In the genomic region with DNA sequence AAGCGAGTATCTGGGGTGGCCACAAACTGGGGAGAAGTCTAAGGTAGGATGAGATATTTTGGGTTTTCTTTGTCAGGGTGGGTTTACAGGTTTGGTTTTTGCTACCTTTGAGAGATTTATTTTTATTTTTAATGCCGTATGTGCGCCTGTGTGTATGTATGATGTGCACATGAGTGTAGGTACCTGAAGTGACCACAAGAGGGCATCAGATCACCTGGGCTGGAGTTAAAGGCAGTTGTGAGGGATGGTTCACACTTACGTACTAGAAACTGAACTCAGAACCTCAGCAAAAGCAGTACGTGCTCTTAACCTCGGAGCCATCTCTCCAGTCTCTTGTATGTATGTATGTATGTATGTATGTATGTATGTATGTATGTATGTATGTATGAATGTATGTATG, we compare ENCODE assay signal across 26 mouse cellular contexts. TPM values are rescaled to one million over a fixed set of nuclear protein-coding genes. Genes with fewer than 3 reads are reported as not detected.
A peak's percentile ranks its signal among the peaks of the same experiment; 100 is the strongest.
DNase-seq lines count a peak whose midpoint lies in the region; ATAC-seq and TF ChIP-seq lines count a peak whose summit lies in the region.
"Had no signal": no experiment of that assay in that cellular context is flagged by ENCODE, and none has a peak within 500 bp of the region (broad histone marks: within the 10 kb centered on the region; RNA-seq: fewer than 3 reads in every experiment).

No protein-coding gene starts in this region.

- peak; percentile 50 for TF ChIP-seq CTCF in intestine, postnatal 0 days (IDR thresholded peaks at IDR 0.05; ENCODE audit: low read depth)
- peak; percentile 53 for TF ChIP-seq CTCF in lung, embryonic 14.5 days (IDR thresholded peaks at IDR 0.05; ENCODE audit: low read depth)
- peak; percentile 56 for TF ChIP-seq CTCF in Patski (IDR thresholded peaks at IDR 0.05)
- 0 out of 2 replicates have a peak, but pooled peaks have one; percentile 12 for TF ChIP-seq CTCF in embryonic fibroblast, embryonic 13.5 days (IDR thresholded peaks at IDR 0.05; ENCODE audit: borderline replicate concordance, insufficient read depth, low read length)

- no peak for TF ChIP-seq POLR2A in embryonic fibroblast, embryonic 13.5 days (IDR thresholded peaks at IDR 0.05; ENCODE audit: low read depth, low read length)

- 97% methylated on average over 6 of the region's 6 CpGs for WGBS in intestine, postnatal 0 days
- WGBS in intestine, embryonic 16.5 days = 97% methylated on average over 6 of the region's 6 CpGs
- 97% methylated on average over 6 of the region's 6 CpGs for WGBS in lung, embryonic 14.5 days

- CTCF ChIA-PET in Patski (lab: Charles Lee) = no interaction called here

- H3K27ac ChIP-seq in intestine, postnatal 0 days (ENCODE audit: low read depth, low read length) = no peak overlapping the region
- no peak overlapping the region for H3K27ac ChIP-seq in intestine, embryonic 16.5 days (ENCODE audit: low read length)
- H3K27ac ChIP-seq in lung, embryonic 14.5 days (ENCODE audit: low read depth) = no peak overlapping the region
- no peak overlapping the region for H3K27ac ChIP-seq in embryonic fibroblast, embryonic 13.5 days (ENCODE audit: insufficient read depth, low read length)
- H3K27ac ChIP-seq: embryonic facial prominence, embryonic 13.5 days; hindbrain, embryonic 12.5 days; kidney, embryonic 15.5 days; limb, embryonic 15.5 days; midbrain, embryonic 15.5 days; stomach, embryonic 15.5 days had no signal

- no peak overlapping the region for H3K4me3 ChIP-seq in intestine, postnatal 0 days (ENCODE audit: low read depth, low read length)
- no peak overlapping the region for H3K4me3 ChIP-seq in intestine, embryonic 16.5 days (ENCODE audit: low read length)
- H3K4me3 ChIP-seq in lung, embryonic 14.5 days (ENCODE audit: low read depth, low read length) = no peak overlapping the region
- H3K4me3 ChIP-seq in embryonic fibroblast, embryonic 13.5 days (ENCODE audit: insufficient read depth, low read length) = no peak overlapping the region
- H3K4me3 ChIP-seq: embryonic facial prominence, embryonic 13.5 days; hindbrain, embryonic 12.5 days; kidney, embryonic 15.5 days; limb, embryonic 15.5 days; midbrain, embryonic 15.5 days; stomach, embryonic 15.5 days had no signal

- peaks cover 59% of the 10 kb centered on the region for H3K36me3 ChIP-seq in intestine, postnatal 0 days (ENCODE audit: control insufficient read depth, insufficient read depth)
- H3K36me3 ChIP-seq in intestine, embryonic 16.5 days (ENCODE audit: control insufficient read depth, insufficient read depth, low read length) = peaks cover 32% of the 10 kb centered on the region
- H3K36me3 ChIP-seq in lung, embryonic 14.5 days (ENCODE audit: insufficient read depth) = peaks cover 56% of the 10 kb centered on the region
- H3K36me3 ChIP-seq: midbrain, embryonic 15.5 days had no signal

- no peak for ATAC-seq in intestine, postnatal 0 days
- ATAC-seq in intestine, embryonic 16.5 days = no peak
- no peak for ATAC-seq in lung, embryonic 14.5 days (ENCODE audit: insufficient read depth)
- no peak for ATAC-seq in Patski
- ATAC-seq in erythroblast, adult 5-6 weeks (replicated peaks; ENCODE audit: low FRiP score, poor library complexity, severe bottlenecking) = no peak
- ATAC-seq: forebrain, embryonic 14.5 days; midbrain, embryonic 15.5 days had no signal

- no peak overlapping the region for H3K9ac ChIP-seq in intestine, postnatal 0 days (ENCODE audit: low read depth, low read length)
- H3K9ac ChIP-seq in intestine, embryonic 16.5 days (ENCODE audit: low read depth, low read length) = no peak overlapping the region
- no peak overlapping the region for H3K9ac ChIP-seq in lung, embryonic 14.5 days
- H3K9ac ChIP-seq: embryonic facial prominence, embryonic 13.5 days; hindbrain, embryonic 12.5 days; kidney, embryonic 15.5 days; limb, embryonic 15.5 days; midbrain, embryonic 15.5 days; stomach, embryonic 15.5 days had no signal

- DNase-seq in lung, embryonic 14.5 days = no peak
- DNase-seq in lung, postnatal 14 days = no peak
- no peak for DNase-seq in Patski (ENCODE audit: low read depth, low spot score)
- no peak for DNase-seq in thymus, postnatal 25 days
- DNase-seq: adrenal gland, adult 8-10 months; B cell, adult 2 months; cerebellum, adult 8-10 months; cerebellum, postnatal 36 days; embryo, embryonic 11 days; gastrocnemius, postnatal 25 days; heart, adult 18-20 months; left cerebral cortex, postnatal 4 days; lung, adult 18-20 months; lung, postnatal 4 days had no signal

- H3K9me3 ChIP-seq in intestine, postnatal 0 days (ENCODE audit: control insufficient read depth) = no peaks in the 10 kb centered on the region
- peaks cover 5% of the 10 kb centered on the region; the same call in 1 of the 2 replicates for H3K9me3 ChIP-seq in intestine, embryonic 16.5 days (ENCODE audit: control insufficient read depth, low read length)
- no peaks in the 10 kb centered on the region for H3K9me3 ChIP-seq in lung, embryonic 14.5 days (ENCODE audit: low read depth, low read length)
- H3K9me3 ChIP-seq: embryonic facial prominence, embryonic 13.5 days; hindbrain, embryonic 12.5 days; limb, embryonic 15.5 days; midbrain, embryonic 15.5 days; stomach, embryonic 15.5 days had no signal

- H3K4me2 ChIP-seq in intestine, postnatal 0 days (replicated peaks; ENCODE audit: low read depth) = no peak overlapping the region
- no peak overlapping the region for H3K4me2 ChIP-seq in intestine, embryonic 16.5 days (ENCODE audit: low read depth, low read length)
- H3K4me2 ChIP-seq in lung, embryonic 14.5 days = no peak overlapping the region
- H3K4me2 ChIP-seq: embryonic facial prominence, embryonic 13.5 days; hindbrain, embryonic 12.5 days; kidney, embryonic 15.5 days; limb, embryonic 15.5 days; midbrain, embryonic 15.5 days; stomach, embryonic 15.5 days had no signal

- H3K4me1 ChIP-seq in intestine, postnatal 0 days (replicated peaks; ENCODE audit: control insufficient read depth, insufficient read depth, low read length) = no peaks in the 10 kb centered on the region
- H3K4me1 ChIP-seq in intestine, embryonic 16.5 days (ENCODE audit: control insufficient read depth, insufficient read depth, low read length) = no peaks in the 10 kb centered on the region
- no peaks in the 10 kb centered on the region for H3K4me1 ChIP-seq in lung, embryonic 14.5 days (ENCODE audit: insufficient read depth)
- H3K4me1 ChIP-seq in embryonic fibroblast, embryonic 13.5 days (ENCODE audit: control insufficient read depth, insufficient read depth, low read length) = no peaks in the 10 kb centered on the region
- H3K4me1 ChIP-seq: embryonic facial prominence, embryonic 13.5 days; kidney, embryonic 15.5 days; limb, embryonic 15.5 days; stomach, embryonic 15.5 days had no signal

- no peaks in the 10 kb centered on the region for H3K27me3 ChIP-seq in intestine, postnatal 0 days (replicated peaks; ENCODE audit: control insufficient read depth, insufficient read depth, low read length)
- H3K27me3 ChIP-seq in intestine, embryonic 16.5 days (replicated peaks; ENCODE audit: control insufficient read depth, insufficient read depth, low read length) = no peaks in the 10 kb centered on the region
- H3K27me3 ChIP-seq in lung, embryonic 14.5 days (ENCODE audit: insufficient read depth, low read length) = no peaks in the 10 kb centered on the region
- no peaks in the 10 kb centered on the region for H3K27me3 ChIP-seq in Patski
- H3K27me3 ChIP-seq: CH12.LX; embryonic facial prominence, embryonic 13.5 days; hindbrain, embryonic 12.5 days; kidney, embryonic 15.5 days; limb, embryonic 15.5 days; midbrain, embryonic 15.5 days; stomach, embryonic 15.5 days had no signal

- in situ Hi-C loops in Patski (cut with MboI; ENCODE audit: low pct_unique_long_range_greater_than_20kb) = no loop called here

- POLR2A ChIA-PET in Patski (lab: Charles Lee) = interaction anchor here (0.7 kb wide), 1 partner anchor 12 kb away, joined by 4 read pairs; no protein-coding TSS in a partner anchor

RNA-seq across cellular contexts. Expression of gene Anxa2, which starts 39.4 kb away (rescaled TPM):
- 571 and 641 TPM in 2 replicates for polyA plus RNA-seq in intestine, postnatal 0 days (2015; fragmentation: Nextera tagmentation; extraction: Ambion mirVana)
- 599 and 614 TPM in 2 replicates for polyA plus RNA-seq in intestine, embryonic 16.5 days (2015; fragmentation: Nextera tagmentation; extraction: Ambion mirVana)
- polyA plus RNA-seq in lung, embryonic 14.5 days (2014; fragmentation: Nextera tagmentation; extraction: Ambion mirVana) = 474 and 484 TPM in 2 replicates
- 829 TPM for polyA plus RNA-seq in Patski (2021)
- 1,213 and 1,412 TPM in 2 replicates for polyA plus RNA-seq in embryonic fibroblast, embryonic 13.5 days (2011; ENCODE audit: insufficient read length, low read depth, missing spikeins)
- 112 and 115 TPM in 2 replicates for total RNA-seq in erythroblast, adult 5-6 weeks (2015; ENCODE audit: low replicate concordance)
- total RNA-seq in erythroblast, adult 5-6 weeks (2017; ENCODE audit: low replicate concordance) = 51.4 and 73.2 TPM in 2 replicates
